Mouse (Mus musculus) kidney, embryonic 15.5 days (tissue): ENCODE data around the gene Snx9. TPM values are rescaled to one million over a fixed set of nuclear protein-coding genes. Genes with fewer than 3 reads are reported as not detected.
A peak's percentile ranks its signal among the peaks of the same experiment; 100 is the strongest.

ENCODE experiments used
- ATAC-seq: fragments of 200-750 bp; cut with Nextera tagmentation; replicated peaks from 2 replicates; pipeline ENCODE4 v1.8.0; 2017; ENCODE audit warnings: moderate TSS enrichment; ENCODE audit not compliant: low FRiP score
- H3K27ac ChIP-seq: fragments of 300-500 bp; sonication (generic); 2 replicates; pipeline ENCODE4 v1.5.1; 2015; ENCODE audit warnings: mild to moderate bottlenecking, inconsistent platforms
- H3K27me3 ChIP-seq: fragments of 300-500 bp; sonication (generic); 2 replicates; pipeline ENCODE4 v1.6.1; 2015; ENCODE audit warnings: inconsistent platforms
- H3K36me3 ChIP-seq: fragments of 300-500 bp; sonication (generic); 2 replicates; pipeline ENCODE4 v1.6.1; 2015; ENCODE audit warnings: inconsistent platforms
- H3K4me1 ChIP-seq: fragments of 300-500 bp; sonication (generic); 2 replicates; pipeline ENCODE4 v1.6.1; 2015; ENCODE audit warnings: inconsistent platforms
- H3K4me2 ChIP-seq: fragments of 300-500 bp; sonication (generic); 2 replicates; pipeline ENCODE4 v1.6.1; 2015; ENCODE audit warnings: moderate library complexity, mild to moderate bottlenecking, inconsistent platforms
- H3K4me3 ChIP-seq: fragments of 300-500 bp; sonication (generic); replicated peaks from 2 replicates; pipeline ENCODE4 v1.5.1; 2015; ENCODE audit warnings: mild to moderate bottlenecking, inconsistent platforms
- H3K9ac ChIP-seq: fragments of 300-500 bp; sonication (generic); 2 replicates; pipeline ENCODE4 v1.6.1; 2015; ENCODE audit warnings: mild to moderate bottlenecking, inconsistent platforms
- H3K9me3 ChIP-seq: fragments of 300-500 bp; sonication (generic); replicated peaks from 2 replicates; pipeline ENCODE4 v1.6.1; 2016; ENCODE audit warnings: inconsistent platforms
- WGBS: fragments of 180-500 bp; shearing (Covaris S2); methylation state at CpG from one replicate; pipeline ENCODE4 v1.1.7; 2015; ENCODE audit warnings: mixed read lengths; 5-methylcytosine and 5-hydroxymethylcytosine counted together
- polyA plus RNA-seq: library from polyadenylated mRNA; unstranded; fragments of >200 nt; fragmentation: Nextera tagmentation; extraction: Ambion mirVana; gene quantifications from 2 replicates; pipeline ENCODE4 v1.2.1, GENCODE M21; 2015

The Snx9 gene
- 34.8 and 36.4 TPM in 2 replicates for polyA plus RNA-seq

DNA sequence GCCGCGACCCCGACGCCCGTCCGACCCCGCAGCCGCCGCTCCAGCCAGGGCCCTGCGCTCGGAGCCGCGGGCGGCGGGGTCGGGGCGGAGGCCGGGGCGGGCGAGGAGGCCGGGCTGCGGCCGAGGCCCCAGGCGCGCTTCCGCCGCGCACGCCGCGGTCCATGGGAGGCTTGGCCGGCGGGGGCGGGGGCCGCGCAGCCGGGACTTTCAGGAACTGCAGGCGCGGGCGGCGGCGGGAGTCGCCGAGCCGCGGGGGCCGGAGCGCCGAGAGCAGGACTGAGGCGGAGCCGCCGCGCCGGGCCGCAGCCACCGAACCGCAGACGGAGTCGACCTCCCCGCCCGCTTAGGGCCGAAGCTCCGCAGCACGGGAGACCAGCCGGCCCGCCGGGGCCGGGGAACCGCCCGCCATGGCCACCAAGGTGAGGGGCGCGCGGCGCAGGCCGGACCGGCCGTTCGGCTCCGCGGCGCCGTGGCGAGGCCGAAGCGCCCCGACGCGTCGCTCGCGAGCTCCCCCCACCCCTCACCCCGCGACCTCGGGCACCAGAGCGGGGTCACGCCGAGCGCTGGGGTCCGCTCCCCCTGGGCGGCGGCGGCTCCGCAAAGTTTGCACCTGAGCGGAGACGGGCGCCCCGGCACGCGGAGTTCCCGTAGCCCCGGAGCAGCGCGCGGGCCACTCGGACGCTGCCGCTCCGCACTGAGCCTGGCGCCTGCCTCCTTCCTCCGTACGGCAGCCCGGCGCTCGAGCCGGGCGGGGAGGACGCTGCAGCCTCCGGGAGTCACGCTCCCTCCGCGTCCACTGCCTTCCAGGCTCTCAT, at the start of gene Snx9:
Snx9 (plus strand) TSS at position 202 of the 815 bp plus-strand sequence.
- H3K4me1 ChIP-seq: peaks cover 38% of the 10 kb centered on the region
- peak within 1 kb of the TSS; percentile 89 for H3K4me3 ChIP-seq
- H3K9ac ChIP-seq: peak within 1 kb of the TSS; percentile 96
- H3K27ac ChIP-seq: peak within 1 kb of the TSS; percentile 99
- peak; percentile 94 for ATAC-seq
- no peaks in the 10 kb centered on the region for H3K27me3 ChIP-seq
- peak within 1 kb of the TSS; percentile 83 for H3K4me2 ChIP-seq
- H3K36me3 ChIP-seq: no peaks in the 10 kb centered on the region
- no peaks in the 10 kb centered on the region for H3K9me3 ChIP-seq
- WGBS: under 1% methylated on average over 92 of the region's 131 CpGs

GRCm38 (mm10) chr17:5792164-5792791, 48.9 kb upstream of the Snx9 start:
- no peaks in the 10 kb centered on the region for H3K36me3 ChIP-seq
- H3K9me3 ChIP-seq: no peaks in the 10 kb centered on the region
- H3K4me2 ChIP-seq: no peak overlapping the region
- H3K4me3 ChIP-seq: no peak overlapping the region
- no peak overlapping the region for H3K9ac ChIP-seq
- 89% methylated on average over 12 of the region's 12 CpGs for WGBS
- no peak overlapping the region for H3K27ac ChIP-seq
- no peak for ATAC-seq
- H3K27me3 ChIP-seq: no peaks in the 10 kb centered on the region
- peaks cover 10% of the 10 kb centered on the region for H3K4me1 ChIP-seq

DNA sequence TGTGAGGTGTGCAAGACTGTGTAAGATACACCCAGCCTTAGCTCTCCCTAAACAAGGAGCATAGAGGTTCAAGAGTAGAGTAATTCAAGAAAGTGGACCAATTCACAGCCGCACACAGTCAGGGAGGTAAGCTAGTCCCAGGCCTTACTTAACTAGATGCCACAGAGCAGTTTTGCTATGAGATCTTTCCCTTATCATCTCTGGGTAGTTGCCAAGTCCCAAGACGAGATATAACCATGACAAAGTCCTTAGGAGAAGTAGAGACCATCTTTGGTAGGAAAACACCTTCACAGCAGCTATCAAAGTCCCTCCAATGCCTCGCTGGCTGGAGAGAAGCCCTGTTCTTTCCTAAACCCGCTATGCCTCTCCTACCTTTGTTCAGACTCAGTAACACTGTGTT, 47.5 kb upstream of the Snx9 start:
- 74% methylated on average over 4 of the region's 4 CpGs for WGBS
- H3K27ac ChIP-seq: no peak overlapping the region
- H3K4me1 ChIP-seq: peaks cover 20% of the 10 kb centered on the region
- H3K9me3 ChIP-seq: no peaks in the 10 kb centered on the region
- H3K4me2 ChIP-seq: no peak overlapping the region
- no peak overlapping the region for H3K9ac ChIP-seq
- H3K4me3 ChIP-seq: no peak overlapping the region
- H3K27me3 ChIP-seq: no peaks in the 10 kb centered on the region
- no peak for ATAC-seq
- no peaks in the 10 kb centered on the region for H3K36me3 ChIP-seq

GRCm38 (mm10) chr17:5794276-5794675, 46.9 kb upstream of the Snx9 start:
- no peak overlapping the region for H3K4me3 ChIP-seq
- ATAC-seq: no peak; the same call in 1 of the 2 replicates
- H3K9me3 ChIP-seq: no peaks in the 10 kb centered on the region
- H3K27me3 ChIP-seq: no peaks in the 10 kb centered on the region
- H3K4me2 ChIP-seq: no peak overlapping the region
- H3K27ac ChIP-seq: no peak overlapping the region
- peaks cover 23% of the 10 kb centered on the region for H3K4me1 ChIP-seq
- H3K36me3 ChIP-seq: no peaks in the 10 kb centered on the region
- H3K9ac ChIP-seq: no peak overlapping the region
- 62% methylated on average over 5 of the region's 5 CpGs for WGBS

- no peaks in the 10 kb centered on the region for H3K9me3 ChIP-seq
- no peaks in the 10 kb centered on the region for H3K27me3 ChIP-seq
- no peak overlapping the region for H3K27ac ChIP-seq
- no peak for ATAC-seq
- H3K4me3 ChIP-seq: no peak overlapping the region
- 69% methylated on average over 5 of the region's 5 CpGs for WGBS
- H3K4me1 ChIP-seq: peaks cover 23% of the 10 kb centered on the region
- H3K9ac ChIP-seq: no peak overlapping the region
- no peaks in the 10 kb centered on the region for H3K36me3 ChIP-seq
- no peak overlapping the region for H3K4me2 ChIP-seq
These were observed 45.8 kb upstream of the Snx9 start for GRCm38 (mm10) chr17:5795369-5795768.

GRCm38 (mm10) chr17:5795878-5796277, 45.3 kb upstream of the Snx9 start:
- Histone ChIP-seq H3K9me3 (no peaks in the 10 kb centered on the region), H3K4me1 (peaks cover 27% of the 10 kb centered on the region), H3K4me3 (no peak overlapping the region), H3K9ac (no peak overlapping the region), H3K4me2 (no peak overlapping the region), H3K27me3 (no peaks in the 10 kb centered on the region; the same call in 1 of the 2 replicates), H3K27ac (no peak overlapping the region), H3K36me3 (no peaks in the 10 kb centered on the region)
- ATAC-seq: peak; percentile 50; the same call in 1 of the 2 replicates
- 1% methylated on average over 5 of the region's 5 CpGs for WGBS

DNA sequence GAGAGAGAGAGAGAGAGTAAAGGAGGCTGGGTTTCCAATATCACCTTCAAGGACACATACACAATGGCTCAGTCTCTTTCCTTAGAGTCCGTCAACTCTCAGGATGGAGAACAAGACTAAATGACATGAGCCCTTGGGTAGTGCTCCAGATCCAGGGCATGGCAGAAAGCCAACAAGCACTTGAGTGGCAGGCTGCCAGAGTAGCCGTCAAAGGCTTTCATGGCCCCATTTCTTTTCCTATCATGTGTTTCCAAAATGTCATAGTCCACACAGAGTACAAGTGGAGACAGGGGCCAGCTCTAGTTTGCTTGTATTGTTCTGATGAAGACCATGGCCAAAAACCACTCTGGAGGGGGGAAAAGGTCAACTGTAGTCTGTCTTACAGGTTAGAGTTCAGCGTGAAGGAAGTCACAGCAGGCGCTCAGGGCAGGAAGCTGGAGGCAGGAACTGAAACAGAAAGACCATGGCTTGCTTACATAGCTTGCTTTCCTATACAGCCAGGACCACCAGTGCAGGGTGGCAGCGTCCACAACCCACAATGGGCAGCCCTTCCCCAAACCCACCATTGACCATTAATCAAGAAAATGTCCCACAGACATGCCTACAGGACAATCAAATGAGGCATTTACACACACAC, 43.9 kb upstream of the Snx9 start:
- Histone ChIP-seq H3K9me3 (no peaks in the 10 kb centered on the region), H3K4me2 (no peak overlapping the region), H3K27ac (no peak overlapping the region), H3K4me3 (no peak overlapping the region), H3K4me1 (peaks cover 39% of the 10 kb centered on the region), H3K9ac (no peak overlapping the region), H3K27me3 (no peaks in the 10 kb centered on the region; the same call in 1 of the 2 replicates), H3K36me3 (no peaks in the 10 kb centered on the region)
- WGBS: 76% methylated on average over 5 of the region's 5 CpGs
- no peak for ATAC-seq

DNA sequence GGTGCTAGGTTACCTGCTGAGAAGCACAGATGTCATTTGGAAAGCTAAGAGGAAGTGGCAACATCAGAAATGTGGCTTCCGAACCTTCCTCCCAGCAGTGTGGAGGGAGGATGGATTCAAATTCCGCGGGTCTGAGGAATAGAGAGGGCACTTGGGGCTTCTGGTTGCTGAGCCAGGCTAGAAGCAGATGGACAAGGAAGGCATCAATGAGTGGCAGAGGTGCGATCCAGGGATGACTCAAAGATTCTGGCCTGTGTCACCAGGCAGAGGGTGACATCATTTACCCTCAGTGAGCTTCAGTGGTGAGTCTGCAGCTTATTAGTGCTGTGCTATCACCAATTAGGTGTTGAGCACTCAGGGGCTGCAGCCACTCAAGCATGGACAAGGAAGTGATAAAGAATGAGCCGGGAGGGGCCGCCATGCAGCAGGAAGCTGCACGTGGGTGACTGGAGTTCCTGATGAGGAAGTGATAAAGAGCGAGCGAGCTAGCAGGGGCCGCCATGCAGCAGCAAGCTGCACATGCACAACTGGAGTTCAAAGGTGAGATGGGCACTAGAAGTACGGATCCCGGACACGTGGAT, 42.8 kb upstream of the Snx9 start:
- Histone ChIP-seq H3K4me1 (peaks cover 43% of the 10 kb centered on the region), H3K4me3 (no peak overlapping the region), H3K27ac (peak overlapping the region; percentile 51; the same call in 1 of the 2 replicates), H3K9ac (no peak overlapping the region), H3K9me3 (no peaks in the 10 kb centered on the region), H3K27me3 (no peaks in the 10 kb centered on the region; the same call in 1 of the 2 replicates), H3K4me2 (peak overlapping the region; percentile 25; the same call in 1 of the 2 replicates), H3K36me3 (no peaks in the 10 kb centered on the region)
- 0 out of 2 replicates have a peak, but pooled peaks have one; percentile 22 for ATAC-seq
- 46% methylated on average over 13 of the region's 13 CpGs for WGBS

GRCm38 (mm10) chr17:5798900-5799299, 42.2 kb upstream of the Snx9 start:
- Histone ChIP-seq H3K4me1 (peaks cover 43% of the 10 kb centered on the region), H3K27ac (no peak overlapping the region; the same call in 1 of the 2 replicates)
- ATAC-seq: no peak

DNA sequence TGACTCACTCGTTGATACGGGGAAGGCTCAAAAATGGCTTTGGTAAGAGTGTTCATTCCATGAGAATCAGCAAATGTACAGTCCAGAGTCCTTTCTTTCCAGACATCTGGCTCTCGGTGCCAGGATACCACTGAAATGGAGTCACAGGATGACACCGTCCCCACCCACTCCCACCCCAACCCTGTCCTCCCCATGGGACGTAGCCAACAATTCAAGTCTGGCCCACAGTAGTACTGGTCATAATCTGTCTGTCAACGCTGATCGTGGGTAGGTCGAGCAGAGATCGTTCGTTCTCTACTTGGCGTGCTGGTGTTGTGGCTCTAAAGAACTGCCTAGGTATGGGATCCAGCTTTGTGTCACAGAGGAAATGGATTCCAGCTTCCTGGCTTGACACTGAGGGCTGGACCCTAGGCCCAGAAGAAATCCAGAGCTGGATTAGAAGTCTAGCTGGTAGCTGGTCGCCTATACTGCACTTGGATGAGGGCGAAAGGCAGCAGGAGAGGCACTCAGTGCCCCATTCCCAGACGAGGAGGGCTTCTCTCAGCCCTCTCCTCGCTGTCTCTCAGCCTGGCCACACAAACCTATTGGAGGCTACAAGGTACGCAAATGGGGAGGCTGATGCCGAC, 41.6 kb upstream of the Snx9 start:
- Histone ChIP-seq H3K4me2 (no peak overlapping the region), H3K9me3 (no peaks in the 10 kb centered on the region), H3K4me3 (no peak overlapping the region), H3K9ac (no peak overlapping the region), H3K36me3 (no peaks in the 10 kb centered on the region), H3K27me3 (no peaks in the 10 kb centered on the region; the same call in 1 of the 2 replicates), H3K4me1 (peaks cover 43% of the 10 kb centered on the region), H3K27ac (no peak overlapping the region)
- WGBS: 81% methylated on average over 17 of the region's 17 CpGs
- no peak for ATAC-seq

More at GRCm38 (mm10) chr17:5798900-5799299, 42.2 kb upstream of the Snx9 start:
- H3K9me3 ChIP-seq: no peaks in the 10 kb centered on the region
- WGBS: 76% methylated on average over 5 of the region's 5 CpGs
- peak overlapping the region; percentile 25; the same call in 1 of the 2 replicates for H3K4me2 ChIP-seq
- H3K4me3 ChIP-seq: no peak overlapping the region
- H3K36me3 ChIP-seq: no peaks in the 10 kb centered on the region
- H3K9ac ChIP-seq: no peak overlapping the region
- H3K27me3 ChIP-seq: no peaks in the 10 kb centered on the region; the same call in 1 of the 2 replicates

DNA sequence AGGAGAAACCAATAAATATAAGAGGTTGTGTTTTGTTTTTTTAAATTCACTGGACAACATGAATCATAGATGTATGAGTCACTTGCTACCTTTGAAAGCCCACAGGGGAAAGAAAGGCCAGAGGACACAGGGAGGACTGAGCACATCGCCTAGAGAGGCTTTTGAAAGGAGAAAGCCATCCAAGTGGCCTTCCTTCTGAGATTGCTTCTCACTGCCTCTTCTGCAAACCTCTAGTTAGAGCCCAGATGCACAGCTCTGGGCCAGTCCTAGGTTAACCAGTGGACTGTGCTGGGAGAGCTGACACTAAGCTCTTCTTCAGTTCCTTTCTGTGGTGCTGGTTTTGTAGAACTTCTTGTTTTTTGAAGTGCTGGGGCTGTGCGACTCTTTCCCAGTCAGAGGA, 40.9 kb upstream of the Snx9 start:
- H3K27ac ChIP-seq: no peak overlapping the region
- no peaks in the 10 kb centered on the region; the same call in 1 of the 2 replicates for H3K27me3 ChIP-seq
- H3K4me1 ChIP-seq: peaks cover 43% of the 10 kb centered on the region
- H3K36me3 ChIP-seq: no peaks in the 10 kb centered on the region
- no peak overlapping the region for H3K9ac ChIP-seq
- ATAC-seq: no peak
- H3K4me2 ChIP-seq: no peak overlapping the region
- no peaks in the 10 kb centered on the region for H3K9me3 ChIP-seq
- 76% methylated on average over 2 of the region's 2 CpGs for WGBS
- H3K4me3 ChIP-seq: no peak overlapping the region
